Mouse (Mus musculus) midbrain, embryonic 16.5 days (tissue): Measurements from ENCODE around the gene Arhgef19. TPM values are rescaled to one million over a fixed set of nuclear protein-coding genes. Genes with fewer than 3 reads are reported as not detected.
A peak's percentile ranks its signal among the peaks of the same experiment; 100 is the strongest.

Source experiments
- ATAC-seq: fragments of 200-750 bp; cut with Nextera tagmentation; 2 replicates; pipeline ENCODE4 v1.8.0; 2017; ENCODE audit warnings: moderate TSS enrichment
- H3K27ac ChIP-seq: fragments of 300-500 bp; sonication (generic); 2 replicates; pipeline ENCODE4 v1.5.1; 2014; ENCODE audit warnings: mild to moderate bottlenecking, low read length, mixed read lengths
- H3K27me3 ChIP-seq: fragments of 300-500 bp; sonication (generic); 2 replicates; pipeline ENCODE4 v1.6.1; 2014; ENCODE audit warnings: low read depth, low read length, mixed read lengths; ENCODE audit not compliant: control insufficient read depth, insufficient read depth
- H3K36me3 ChIP-seq: fragments of 300-500 bp; sonication (generic); 2 replicates; pipeline ENCODE4 v1.6.1; 2014; ENCODE audit warnings: mild to moderate bottlenecking, low read length, moderate library complexity, mixed read lengths; ENCODE audit not compliant: control insufficient read depth, insufficient read depth
- H3K4me1 ChIP-seq: fragments of 300-500 bp; sonication (generic); 2 replicates; pipeline ENCODE4 v1.6.1; 2014; ENCODE audit warnings: mild to moderate bottlenecking, low read length, mixed read lengths; ENCODE audit not compliant: control insufficient read depth, insufficient read depth
- H3K4me2 ChIP-seq: fragments of 300-500 bp; sonication (generic); 2 replicates; pipeline ENCODE4 v1.6.1; 2014; ENCODE audit warnings: mild to moderate bottlenecking, low read length, mixed read lengths
- H3K4me3 ChIP-seq: fragments of 300-500 bp; sonication (generic); 2 replicates; pipeline ENCODE4 v1.5.1; 2014; ENCODE audit warnings: low read depth, mild to moderate bottlenecking, low read length, moderate library complexity, mixed read lengths
- H3K9ac ChIP-seq: fragments of 300-500 bp; sonication (generic); 2 replicates; pipeline ENCODE4 v1.6.1; 2014; ENCODE audit warnings: low read depth, low read length, mixed read lengths
- H3K9me3 ChIP-seq: fragments of 300-500 bp; sonication (generic); replicated peaks from 2 replicates; pipeline ENCODE4 v1.6.1; 2014; ENCODE audit warnings: mild to moderate bottlenecking, low read length, mixed read lengths; ENCODE audit not compliant: control insufficient read depth, poor library complexity, severe bottlenecking
- WGBS: fragments of 180-500 bp; shearing (Covaris S2); extraction: QIAGEN DNeasy Blood & Tissue Kit; methylation state at CpG from one replicate; pipeline ENCODE4 v1.1.7; 2014; 5-methylcytosine and 5-hydroxymethylcytosine counted together
- polyA plus RNA-seq: library from polyadenylated mRNA; unstranded; fragments of >200 nt; fragmentation: Nextera tagmentation; extraction: Ambion mirVana; gene quantifications from 2 replicates; pipeline ENCODE4 v1.2.1, GENCODE M21; 2015

Arhgef19 gene
- polyA plus RNA-seq, result 1.1 and 1.3 TPM in 2 replicates

- Histone ChIP-seq H3K27me3 (peaks cover 53% of the 10 kb centered on the region), H3K36me3 (no peaks in the 10 kb centered on the region), H3K4me2 (peak within 1 kb of the TSS; percentile 62), H3K9me3 (no peaks in the 10 kb centered on the region), H3K4me3 (peak within 1 kb of the TSS; percentile 36), H3K4me1 (peaks cover 17% of the 10 kb centered on the region), H3K9ac (peak within 1 kb of the TSS; percentile 47; the same call in 1 of the 2 replicates), H3K27ac (no peak within 1 kb of the TSS)
- 2% methylated on average over 30 of the region's 31 CpGs for WGBS
- ATAC-seq, result peak; percentile 63
Observed at GRCm38 (mm10) chr4:141239388-141240125, at the start of gene Arhgef19. Arhgef19 (plus strand) TSS chr4:141239499.

- no peak overlapping the region for H3K4me3 ChIP-seq
- H3K36me3 ChIP-seq, result peaks cover 12% of the 10 kb centered on the region; the same call in 1 of the 2 replicates
- no peak overlapping the region for H3K27ac ChIP-seq
- 93% methylated on average over 7 of the region's 7 CpGs for WGBS
- ATAC-seq, result no peak
- H3K4me2 ChIP-seq, result no peak overlapping the region
- no peaks in the 10 kb centered on the region for H3K27me3 ChIP-seq
- no peak overlapping the region for H3K9ac ChIP-seq
- no peaks in the 10 kb centered on the region for H3K9me3 ChIP-seq
- H3K4me1 ChIP-seq, result no peaks in the 10 kb centered on the region
Observed at GRCm38 (mm10) chr4:141191294-141191693, 48.0 kb upstream of the Arhgef19 start.

DNA sequence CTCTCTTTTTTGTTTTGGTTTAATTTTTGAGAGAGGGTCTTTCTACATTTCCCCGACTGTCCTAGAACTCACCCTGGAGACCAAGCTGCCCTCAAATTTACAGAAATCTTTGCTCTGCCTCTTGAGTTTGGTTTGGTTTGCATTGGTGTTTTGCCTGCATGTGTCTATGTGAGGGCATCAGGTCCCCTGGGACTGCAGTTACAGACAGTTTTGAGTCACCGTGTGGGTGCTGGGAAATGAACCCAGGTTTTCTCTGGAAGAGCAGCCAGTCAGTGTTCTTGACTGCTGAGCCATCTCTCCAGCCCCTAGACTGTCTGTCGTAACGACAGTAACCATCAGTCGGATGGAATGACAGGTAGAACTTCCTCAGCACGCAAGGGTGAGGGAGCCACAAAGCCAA, 44.7 kb upstream of the Arhgef19 start:
- 92% methylated on average over 6 of the region's 6 CpGs for WGBS
- Histone ChIP-seq H3K27ac (no peak overlapping the region), H3K4me2 (no peak overlapping the region), H3K4me3 (no peak overlapping the region), H3K9me3 (no peaks in the 10 kb centered on the region), H3K36me3 (peaks cover 27% of the 10 kb centered on the region), H3K27me3 (no peaks in the 10 kb centered on the region), H3K4me1 (no peaks in the 10 kb centered on the region), H3K9ac (no peak overlapping the region)
- no peak for ATAC-seq

DNA sequence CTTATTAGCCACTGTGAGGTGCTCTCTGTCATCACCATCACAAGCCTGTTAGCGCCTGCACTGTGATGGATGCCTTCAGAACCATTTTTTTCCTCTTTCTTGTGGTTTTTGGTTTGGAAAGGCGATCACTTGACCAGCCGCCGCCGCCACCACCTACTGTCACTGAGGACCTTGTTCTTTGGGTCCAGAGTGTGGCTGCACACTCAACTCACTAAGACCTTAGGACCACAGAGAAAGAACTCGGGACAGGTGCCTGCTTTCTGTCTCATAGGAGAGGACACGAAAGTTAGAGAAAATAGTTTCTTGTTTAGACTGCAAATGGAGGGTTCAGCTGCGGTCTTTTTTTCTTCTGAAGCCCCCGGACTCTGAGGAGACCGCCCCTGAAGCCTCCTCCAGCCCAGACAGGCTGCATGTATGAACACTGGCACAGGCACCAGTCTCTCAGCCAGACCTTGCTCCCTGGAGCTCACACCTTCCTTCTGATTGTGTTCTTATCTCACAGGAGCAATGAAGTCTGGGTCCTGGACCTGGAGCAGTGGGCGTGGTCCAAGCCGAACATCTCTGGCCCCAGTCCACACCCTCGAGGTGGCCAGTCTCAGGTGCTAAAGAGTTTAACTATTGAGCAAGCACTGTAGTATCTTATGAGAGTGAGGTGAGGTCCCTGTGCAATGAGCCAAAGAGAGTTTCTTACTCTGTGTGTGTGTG, 42.2 kb upstream of the Arhgef19 start:
- 97% methylated on average over 13 of the region's 13 CpGs for WGBS
- Histone ChIP-seq H3K36me3 (peaks cover 41% of the 10 kb centered on the region), H3K9me3 (no peaks in the 10 kb centered on the region), H3K4me1 (no peaks in the 10 kb centered on the region), H3K9ac (no peak overlapping the region), H3K4me3 (no peak overlapping the region), H3K27ac (no peak overlapping the region), H3K4me2 (no peak overlapping the region), H3K27me3 (no peaks in the 10 kb centered on the region)
- ATAC-seq, result no peak

- Histone ChIP-seq H3K9me3 (no peaks in the 10 kb centered on the region), H3K9ac (no peak overlapping the region), H3K4me1 (no peaks in the 10 kb centered on the region), H3K27me3 (no peaks in the 10 kb centered on the region), H3K4me2 (no peak overlapping the region), H3K27ac (no peak overlapping the region), H3K36me3 (peaks cover 44% of the 10 kb centered on the region), H3K4me3 (no peak overlapping the region)
- no peak for ATAC-seq
- 88% methylated on average over 11 of the region's 13 CpGs for WGBS
Observed at GRCm38 (mm10) chr4:141197686-141198035, 41.6 kb upstream of the Arhgef19 start.

- H3K9ac ChIP-seq, result no peak overlapping the region
- 85% methylated on average over 11 of the region's 11 CpGs for WGBS
- H3K4me1 ChIP-seq, result no peaks in the 10 kb centered on the region
Observed at GRCm38 (mm10) chr4:141200906-141201305, 38.4 kb upstream of the Arhgef19 start.

GRCm38 (mm10) chr4:141202192-141202591, 37.1 kb upstream of the Arhgef19 start:
- H3K4me3 ChIP-seq, result no peak overlapping the region
- H3K27me3 ChIP-seq, result no peaks in the 10 kb centered on the region
- H3K36me3 ChIP-seq, result peaks cover 30% of the 10 kb centered on the region
- WGBS, result 95% methylated on average over 6 of the region's 6 CpGs
- no peak overlapping the region for H3K27ac ChIP-seq
- no peaks in the 10 kb centered on the region for H3K9me3 ChIP-seq
- H3K4me1 ChIP-seq, result no peaks in the 10 kb centered on the region
- H3K4me2 ChIP-seq, result no peak overlapping the region
- no peak for ATAC-seq
- H3K9ac ChIP-seq, result no peak overlapping the region

More at GRCm38 (mm10) chr4:141200906-141201305, 38.4 kb upstream of the Arhgef19 start:
- H3K27me3 ChIP-seq, result no peaks in the 10 kb centered on the region
- H3K4me3 ChIP-seq, result no peak overlapping the region
- no peak for ATAC-seq
- no peak overlapping the region for H3K4me2 ChIP-seq
- no peak overlapping the region for H3K27ac ChIP-seq
- no peaks in the 10 kb centered on the region for H3K9me3 ChIP-seq
- peaks cover 35% of the 10 kb centered on the region for H3K36me3 ChIP-seq

DNA sequence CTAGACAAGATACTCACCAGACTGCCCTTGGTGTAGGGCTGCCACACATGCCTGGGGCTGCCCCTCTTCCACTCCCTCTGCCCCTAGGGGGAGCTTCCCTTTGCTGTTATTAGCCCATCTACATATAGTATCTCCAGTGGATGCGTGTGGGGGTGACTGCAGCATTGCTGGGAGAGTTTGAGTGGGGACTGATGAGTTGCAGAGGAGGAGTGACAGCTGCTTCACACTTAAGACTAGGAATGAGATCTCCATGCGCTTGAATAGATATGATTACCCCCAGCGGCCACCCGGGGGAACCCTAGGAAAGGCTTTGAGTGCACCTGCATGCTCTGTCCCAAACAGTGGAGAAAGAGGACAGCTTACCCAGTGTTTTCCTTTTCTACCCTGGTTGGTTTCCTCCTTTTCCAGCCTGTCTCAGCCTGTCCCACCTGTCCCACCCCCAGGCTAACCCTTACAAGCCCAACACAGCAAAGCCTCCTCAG, 34.7 kb upstream of the Arhgef19 start:
- peak; percentile 45; the same call in 1 of the 2 replicates for ATAC-seq
- Histone ChIP-seq H3K4me2 (no peak overlapping the region), H3K27ac (no peak overlapping the region), H3K27me3 (no peaks in the 10 kb centered on the region), H3K9ac (no peak overlapping the region), H3K36me3 (peaks cover 18% of the 10 kb centered on the region), H3K4me1 (no peaks in the 10 kb centered on the region), H3K9me3 (no peaks in the 10 kb centered on the region), H3K4me3 (no peak overlapping the region)
- 66% methylated on average over 4 of the region's 4 CpGs for WGBS

DNA sequence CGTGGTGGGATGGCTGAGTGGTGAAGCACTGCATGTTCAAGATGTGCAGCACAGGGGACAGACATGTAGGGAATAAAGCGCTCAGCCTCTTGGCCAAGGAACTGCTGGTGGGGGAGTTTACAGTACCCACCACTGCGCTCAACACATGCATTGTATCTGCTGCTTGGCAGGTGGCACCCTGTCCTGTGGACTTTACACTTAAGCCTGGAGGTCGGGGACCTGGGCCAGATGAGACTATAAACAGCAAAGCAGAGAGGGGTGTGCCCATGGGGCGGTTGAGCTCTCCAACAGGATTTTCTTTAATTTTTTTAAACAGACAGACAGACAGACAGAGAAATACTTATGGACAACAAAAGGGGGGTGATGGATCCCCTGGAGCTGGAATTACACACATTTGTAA, 32.2 kb upstream of the Arhgef19 start:
- H3K4me3 ChIP-seq, result no peak overlapping the region
- ATAC-seq, result no peak
- H3K4me2 ChIP-seq, result no peak overlapping the region
- H3K4me1 ChIP-seq, result no peaks in the 10 kb centered on the region
- peaks cover 6% of the 10 kb centered on the region for H3K36me3 ChIP-seq
- no peak overlapping the region for H3K9ac ChIP-seq
- no peak overlapping the region for H3K27ac ChIP-seq
- no peaks in the 10 kb centered on the region for H3K9me3 ChIP-seq
- no peaks in the 10 kb centered on the region for H3K27me3 ChIP-seq
- WGBS, result 95% methylated on average over 5 of the region's 5 CpGs
